Mouse (Mus musculus) limb, embryonic 10.5 days (tissue): ENCODE measurements around the gene Itga5. TPM values are rescaled to one million over a fixed set of nuclear protein-coding genes. Genes with fewer than 3 reads are reported as not detected.
"Not testable (repeated sequence)": the region's sequence is repeated elsewhere in the genome, so short reads cannot be mapped to it uniquely, and the experiment has no call there.

Source experiments
- DNase-seq: peaks from one replicate; pipeline ENCODE4 v3.0.0-alpha.2; 2017; ENCODE audit warnings: low spot score
- H3K27ac ChIP-seq: fragments of 300-500 bp; sonication (generic); 2 replicates; pipeline ENCODE4 v1.5.1; 2016; ENCODE audit warnings: mild to moderate bottlenecking
- H3K27me3 ChIP-seq: fragments of 300-500 bp; sonication (generic); 2 replicates; pipeline ENCODE4 v1.6.1; 2016; ENCODE audit warnings: low read depth, mild to moderate bottlenecking; ENCODE audit not compliant: poor library complexity, severe bottlenecking
- H3K36me3 ChIP-seq: fragments of 300-500 bp; sonication (generic); 2 replicates; pipeline ENCODE4 v1.6.1; 2016; ENCODE audit warnings: mild to moderate bottlenecking, moderate library complexity
- H3K4me1 ChIP-seq: fragments of 300-500 bp; sonication (generic); 2 replicates; pipeline ENCODE4 v1.6.1; 2016
- H3K4me3 ChIP-seq: fragments of 300-500 bp; sonication (generic); 2 replicates; pipeline ENCODE4 v1.5.1; 2016; ENCODE audit warnings: mild to moderate bottlenecking, moderate library complexity
- H3K9me3 ChIP-seq: fragments of 300-500 bp; sonication (generic); replicated peaks from 2 replicates; pipeline ENCODE4 v1.6.1; 2016; ENCODE audit warnings: mild to moderate bottlenecking
- WGBS: fragments of 180-500 bp; shearing (Covaris S2); methylation state at CpG from one replicate; pipeline ENCODE4 v1.1.7; 2016; 5-methylcytosine and 5-hydroxymethylcytosine counted together
- polyA plus RNA-seq: library from polyadenylated mRNA; unstranded; fragments of >200 nt; fragmentation: Nextera tagmentation; extraction: Ambion mirVana; gene quantifications from 2 replicates; pipeline ENCODE4 v1.2.1, GENCODE M21; 2016

The Itga5 gene
- polyA plus RNA-seq: 33.5 and 36.6 TPM in 2 replicates

DNA sequence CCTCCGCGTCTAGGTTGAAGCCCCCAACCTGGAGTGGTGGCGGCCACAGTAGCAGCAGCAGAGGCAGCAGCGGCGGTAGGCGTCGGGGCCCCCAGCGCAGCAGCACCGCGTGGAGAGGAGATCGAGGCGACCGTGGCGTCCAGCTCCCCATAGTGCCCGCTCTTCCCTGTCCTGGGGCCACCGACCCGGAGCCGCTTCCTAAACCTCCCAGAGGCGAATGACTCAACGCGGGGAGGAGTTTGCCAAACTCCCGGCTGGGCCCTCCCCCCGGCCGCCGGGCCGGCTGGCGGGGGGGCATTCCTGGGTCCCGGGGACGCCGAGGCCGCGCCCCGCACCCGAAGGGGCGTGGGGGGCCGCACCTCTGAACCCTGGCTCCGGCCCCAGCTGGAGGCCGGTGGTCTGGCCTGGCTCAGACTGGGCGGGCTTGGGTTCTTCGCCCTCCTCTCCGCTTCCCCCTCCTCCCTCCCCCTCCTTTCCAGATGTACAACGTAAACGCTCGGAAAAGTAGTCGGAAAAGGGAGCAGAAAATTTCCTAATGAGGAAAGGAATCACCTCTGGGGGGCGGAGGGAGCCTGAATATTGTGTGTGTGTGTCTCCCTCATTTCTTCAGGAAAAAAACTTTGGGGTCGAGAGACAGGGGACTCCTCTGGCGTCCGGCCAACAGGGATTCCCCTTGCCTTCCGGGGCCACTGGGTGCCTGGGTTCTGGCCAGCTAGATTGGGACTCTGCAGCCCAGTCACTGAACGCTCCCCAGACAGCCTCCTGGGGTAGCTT is at the start of gene Itga5:
Gene Itga5, minus strand, starts transcription at position 388 of the 774 bp plus-strand sequence.
- Histone ChIP-seq H3K27ac (peak within 1 kb of the TSS; percentile 98), H3K36me3 (peaks cover 3% of the 10 kb centered on the region), H3K4me3 (peak within 1 kb of the TSS; percentile 97), H3K9me3 (no peaks in the 10 kb centered on the region), H3K4me1 (peaks cover 52% of the 10 kb centered on the region), H3K27me3 (no peaks in the 10 kb centered on the region)
- DNase-seq: peak; percentile 69
- under 1% methylated on average over 51 of the region's 51 CpGs for WGBS

DNA sequence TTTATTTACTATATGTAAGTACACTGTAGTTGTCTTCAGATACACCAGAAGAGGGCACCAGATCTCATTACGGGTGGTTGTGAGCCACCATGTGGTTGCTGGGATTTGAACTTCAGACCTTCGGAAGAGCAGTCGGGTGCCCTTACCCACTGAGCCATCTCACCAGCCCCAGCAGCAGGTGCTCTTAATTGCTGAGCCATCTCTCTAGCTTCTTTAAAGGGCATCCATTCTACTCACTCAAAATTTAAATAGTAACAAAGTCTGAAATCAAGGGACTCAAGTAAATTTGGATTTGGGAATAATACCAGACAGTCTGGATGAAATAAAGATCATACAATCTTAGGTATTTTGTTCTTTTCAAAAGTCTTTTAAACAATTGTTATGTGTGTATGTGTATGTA is 39.0 kb upstream of the Itga5 start:
- WGBS: 87% methylated on average over 3 of the region's 3 CpGs
- H3K9me3 ChIP-seq, H3K4me1 ChIP-seq, H3K4me3 ChIP-seq, DNase-seq, H3K27ac ChIP-seq, H3K36me3 ChIP-seq, H3K27me3 ChIP-seq: not testable (repeated sequence)

DNA sequence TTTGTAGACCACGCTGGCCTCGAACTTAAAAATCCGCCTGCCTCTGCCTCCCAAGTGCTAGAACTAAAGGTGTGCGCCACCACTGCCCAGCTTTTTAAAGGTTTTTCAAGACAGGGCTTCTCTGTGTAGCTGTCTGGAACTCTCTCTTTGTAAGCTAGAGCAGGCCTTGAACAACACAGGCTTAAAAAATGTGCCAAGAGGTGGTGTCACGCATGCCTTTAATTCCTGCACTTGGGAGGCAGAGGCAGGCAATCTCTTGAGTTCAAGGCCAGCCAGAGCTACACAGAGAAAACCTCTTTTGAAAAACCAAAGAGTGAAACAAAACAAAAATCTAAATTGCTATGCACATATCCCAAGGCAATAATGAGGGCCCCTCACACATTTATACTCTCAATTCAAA is 34.8 kb upstream of the Itga5 start:
- Histone ChIP-seq H3K9me3 (no peaks in the 10 kb centered on the region), H3K27me3 (no peaks in the 10 kb centered on the region)
- WGBS: 94% methylated on average over 5 of the region's 5 CpGs

DNA sequence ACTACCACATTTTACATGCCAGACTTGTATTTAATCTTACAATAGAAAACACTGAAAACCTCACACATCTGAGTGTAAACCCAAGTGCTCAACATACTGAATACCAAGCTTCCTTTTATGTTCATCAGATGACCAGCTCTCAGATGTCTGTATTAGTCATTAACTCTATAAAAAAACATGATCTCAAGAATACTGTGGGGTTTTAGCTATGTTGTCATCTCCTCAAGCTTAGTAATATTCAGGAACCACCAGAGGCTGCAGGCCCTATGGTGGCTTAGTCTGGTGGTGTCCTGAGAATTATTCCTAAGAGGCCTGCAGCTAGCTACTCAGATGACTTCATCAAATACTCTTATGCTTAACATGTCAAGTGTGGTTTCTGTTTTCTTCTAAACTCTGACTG is 27.0 kb upstream of the Itga5 start:
- no peaks in the 10 kb centered on the region for H3K36me3 ChIP-seq
- H3K9me3 ChIP-seq: no peaks in the 10 kb centered on the region
- no peaks in the 10 kb centered on the region for H3K4me1 ChIP-seq
- no peak overlapping the region for H3K27ac ChIP-seq
- no peak for DNase-seq
- H3K4me3 ChIP-seq: no peak overlapping the region
- no peaks in the 10 kb centered on the region for H3K27me3 ChIP-seq

More for the DNA sequence above, 34.8 kb upstream of the Itga5 start:
- no peaks in the 10 kb centered on the region for H3K4me1 ChIP-seq
- no peak overlapping the region for H3K27ac ChIP-seq
- no peaks in the 10 kb centered on the region for H3K36me3 ChIP-seq
- no peak overlapping the region for H3K4me3 ChIP-seq
- no peak for DNase-seq

DNA sequence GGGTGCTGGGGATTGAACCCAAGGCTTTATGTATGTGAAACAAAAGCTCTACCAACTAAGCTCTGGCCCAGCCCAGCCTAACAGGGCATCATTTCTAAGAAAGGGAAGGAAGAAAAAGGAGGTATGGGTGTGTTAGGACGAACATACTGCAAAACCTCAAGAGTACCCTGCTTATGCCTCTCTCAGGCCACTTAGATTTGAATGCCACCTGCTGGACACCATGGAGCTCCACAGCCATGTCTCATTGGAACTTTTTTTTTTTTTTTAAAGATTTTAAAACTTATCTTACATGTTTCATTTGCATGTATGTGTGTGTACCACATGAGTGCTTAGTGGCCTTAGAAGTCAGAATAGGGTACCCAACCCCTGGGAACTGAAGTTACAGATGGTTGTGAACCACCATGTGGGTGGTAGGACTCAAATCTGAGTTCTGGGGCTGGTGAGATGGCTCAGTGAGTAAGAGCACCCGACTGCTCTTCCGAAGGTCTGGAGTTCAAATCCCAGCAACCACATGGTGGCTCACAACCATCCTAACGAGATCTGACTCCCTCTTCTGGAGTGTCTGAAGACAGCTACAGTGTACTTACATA is 22.1 kb upstream of the Itga5 start:
- H3K27me3 ChIP-seq: no peaks in the 10 kb centered on the region
- peaks cover 2% of the 10 kb centered on the region for H3K4me1 ChIP-seq
- no peak overlapping the region for H3K27ac ChIP-seq
- H3K4me3 ChIP-seq: no peak overlapping the region
- 50% methylated on average over 4 of the region's 4 CpGs for WGBS
- H3K36me3 ChIP-seq: no peaks in the 10 kb centered on the region
- no peaks in the 10 kb centered on the region for H3K9me3 ChIP-seq
- no peak for DNase-seq

DNA sequence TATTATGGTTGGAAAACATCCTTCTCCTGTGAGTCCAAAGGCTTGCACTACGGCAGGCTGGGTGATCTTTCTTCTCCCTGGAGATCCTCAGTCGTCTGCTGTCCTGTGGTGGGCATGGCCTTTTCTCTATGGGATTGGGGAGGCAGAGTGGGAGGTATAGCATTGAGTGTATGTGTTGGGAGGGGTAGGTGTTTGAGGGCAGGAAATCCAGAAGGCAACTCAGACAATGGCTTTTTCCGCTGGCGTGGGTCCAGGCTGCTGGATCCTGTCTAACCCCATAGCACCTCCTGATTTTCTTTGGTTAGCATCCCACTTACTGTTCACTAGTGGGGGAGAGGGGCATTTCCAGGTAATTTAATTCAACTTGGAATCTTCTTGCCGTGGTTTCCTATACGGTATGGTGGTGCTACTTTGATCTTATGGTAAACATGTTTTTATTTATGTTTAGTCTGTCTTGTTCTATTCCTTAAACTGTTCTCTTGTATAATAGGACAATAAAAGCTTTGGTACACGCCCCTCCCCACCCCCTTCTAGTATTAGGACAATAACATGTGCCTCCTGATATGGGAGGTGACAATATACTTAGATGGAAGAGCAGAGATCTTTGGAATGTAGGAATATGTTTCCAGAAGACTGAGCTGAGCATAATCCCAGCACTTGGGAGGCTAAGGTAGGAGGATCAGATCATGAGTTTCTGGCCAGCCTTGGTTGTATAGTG is 17.4 kb upstream of the Itga5 start:
- Histone ChIP-seq H3K4me3 (no peak overlapping the region), H3K4me1 (peaks cover 15% of the 10 kb centered on the region), H3K27ac (peak overlapping the region; percentile 57; the same call in 1 of the 2 replicates), H3K9me3 (no peaks in the 10 kb centered on the region), H3K36me3 (no peaks in the 10 kb centered on the region), H3K27me3 (no peaks in the 10 kb centered on the region)
- no peak for DNase-seq
- 74% methylated on average over 7 of the region's 7 CpGs for WGBS

DNA sequence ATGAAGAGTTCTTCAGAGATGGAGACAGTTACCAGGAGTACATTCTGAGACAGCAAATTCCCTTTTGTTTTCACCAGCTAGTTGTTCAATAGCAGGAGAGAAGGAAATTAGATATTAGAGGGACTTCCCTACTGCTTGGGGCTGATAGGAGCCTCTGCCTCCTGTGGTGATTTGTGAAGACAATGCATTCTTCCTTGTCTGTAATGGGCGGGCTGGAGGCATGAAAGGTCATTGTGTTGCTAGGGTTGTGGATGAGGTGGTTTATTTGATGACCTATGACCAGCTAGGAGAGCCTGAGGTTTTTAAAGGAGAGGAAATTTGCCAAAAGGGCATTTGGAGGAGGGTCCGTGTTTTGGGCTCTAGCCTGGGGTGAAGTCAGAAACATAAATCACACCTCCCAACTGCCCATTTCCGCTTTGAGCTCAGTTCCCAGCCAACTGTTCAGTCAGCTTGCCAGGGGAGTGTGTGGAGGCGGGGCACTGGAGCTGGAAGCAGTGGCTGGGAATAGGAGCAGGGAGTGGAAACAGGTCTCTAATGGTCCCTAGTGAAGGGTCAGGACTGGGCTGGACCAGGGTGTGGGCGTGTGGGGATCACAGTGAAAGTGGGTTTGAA is 16.3 kb upstream of the Itga5 start:
- no peaks in the 10 kb centered on the region for H3K27me3 ChIP-seq
- no peak overlapping the region for H3K4me3 ChIP-seq
- peak overlapping the region; percentile 57 for H3K27ac ChIP-seq
- H3K4me1 ChIP-seq: peaks cover 25% of the 10 kb centered on the region
- no peaks in the 10 kb centered on the region for H3K36me3 ChIP-seq
- H3K9me3 ChIP-seq: no peaks in the 10 kb centered on the region
- peak; percentile 59 for DNase-seq
- 28% methylated on average over 5 of the region's 5 CpGs for WGBS

DNA sequence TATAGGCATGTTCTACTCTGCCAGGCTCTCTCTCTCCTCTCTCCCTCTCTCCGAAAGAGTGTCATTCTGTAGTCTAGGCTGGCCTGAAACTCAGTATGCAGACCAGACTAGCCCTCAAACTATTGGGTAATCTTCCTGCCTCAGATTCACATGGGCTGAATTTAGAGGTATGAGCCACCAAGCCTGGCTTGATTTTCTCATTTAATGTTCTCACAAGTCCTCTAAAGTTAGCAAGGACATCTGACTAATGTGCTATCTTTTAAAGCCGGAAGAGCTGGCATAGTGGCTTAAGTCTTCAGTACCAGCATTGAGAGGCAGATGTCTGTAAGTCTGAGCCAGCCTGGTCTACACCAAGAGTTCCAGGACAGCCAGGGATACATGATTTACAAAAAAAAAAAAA is 15.5 kb upstream of the Itga5 start:
- no peaks in the 10 kb centered on the region for H3K9me3 ChIP-seq
- H3K4me1 ChIP-seq: peaks cover 30% of the 10 kb centered on the region
- no peaks in the 10 kb centered on the region for H3K27me3 ChIP-seq
- DNase-seq: no peak
- no peaks in the 10 kb centered on the region for H3K36me3 ChIP-seq
- 94% methylated on average over 2 of the region's 2 CpGs for WGBS
- no peak overlapping the region for H3K4me3 ChIP-seq
- H3K27ac ChIP-seq: no peak overlapping the region

DNA sequence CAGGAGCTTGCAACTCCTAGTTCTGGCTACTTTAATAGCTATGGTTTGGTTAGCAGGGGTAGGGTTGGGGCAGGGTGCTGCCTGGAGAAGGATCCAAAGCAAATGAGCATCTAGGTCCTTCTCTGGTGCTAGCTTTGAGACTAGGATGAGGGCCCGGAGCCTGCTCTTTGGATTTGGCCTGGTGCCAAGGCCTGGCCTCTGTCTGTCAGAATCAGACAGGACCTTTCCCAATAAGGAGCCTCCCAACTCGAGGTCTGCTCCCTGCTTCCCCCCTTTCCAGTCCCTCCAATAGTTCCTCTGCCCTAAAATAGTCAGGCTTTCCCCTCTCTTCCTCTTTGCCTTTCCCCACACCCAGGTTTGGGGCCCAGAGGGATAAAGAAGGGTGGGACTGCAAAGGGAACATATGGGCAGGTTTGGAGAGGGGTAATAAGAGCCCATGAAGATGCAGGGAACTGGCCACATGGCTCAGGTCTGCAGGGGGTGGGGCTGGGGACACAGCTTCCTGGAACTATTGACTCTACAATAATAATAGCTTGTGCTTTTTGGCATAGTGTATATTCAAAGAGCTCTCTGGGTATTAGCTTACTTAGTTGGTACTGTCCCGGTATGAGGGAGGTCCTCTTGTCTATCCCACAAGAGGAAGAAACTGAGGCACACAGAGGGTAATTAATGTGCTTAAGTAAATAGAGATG is 12.2 kb upstream of the Itga5 start:
- no peaks in the 10 kb centered on the region for H3K9me3 ChIP-seq
- H3K4me1 ChIP-seq: peaks cover 41% of the 10 kb centered on the region
- WGBS: 78% methylated on average over 3 of the region's 3 CpGs
- H3K4me3 ChIP-seq: no peak overlapping the region
- no peaks in the 10 kb centered on the region for H3K36me3 ChIP-seq
- DNase-seq: no peak
- peak overlapping the region; percentile 2; the same call in 1 of the 2 replicates for H3K27ac ChIP-seq
- no peaks in the 10 kb centered on the region for H3K27me3 ChIP-seq

DNA sequence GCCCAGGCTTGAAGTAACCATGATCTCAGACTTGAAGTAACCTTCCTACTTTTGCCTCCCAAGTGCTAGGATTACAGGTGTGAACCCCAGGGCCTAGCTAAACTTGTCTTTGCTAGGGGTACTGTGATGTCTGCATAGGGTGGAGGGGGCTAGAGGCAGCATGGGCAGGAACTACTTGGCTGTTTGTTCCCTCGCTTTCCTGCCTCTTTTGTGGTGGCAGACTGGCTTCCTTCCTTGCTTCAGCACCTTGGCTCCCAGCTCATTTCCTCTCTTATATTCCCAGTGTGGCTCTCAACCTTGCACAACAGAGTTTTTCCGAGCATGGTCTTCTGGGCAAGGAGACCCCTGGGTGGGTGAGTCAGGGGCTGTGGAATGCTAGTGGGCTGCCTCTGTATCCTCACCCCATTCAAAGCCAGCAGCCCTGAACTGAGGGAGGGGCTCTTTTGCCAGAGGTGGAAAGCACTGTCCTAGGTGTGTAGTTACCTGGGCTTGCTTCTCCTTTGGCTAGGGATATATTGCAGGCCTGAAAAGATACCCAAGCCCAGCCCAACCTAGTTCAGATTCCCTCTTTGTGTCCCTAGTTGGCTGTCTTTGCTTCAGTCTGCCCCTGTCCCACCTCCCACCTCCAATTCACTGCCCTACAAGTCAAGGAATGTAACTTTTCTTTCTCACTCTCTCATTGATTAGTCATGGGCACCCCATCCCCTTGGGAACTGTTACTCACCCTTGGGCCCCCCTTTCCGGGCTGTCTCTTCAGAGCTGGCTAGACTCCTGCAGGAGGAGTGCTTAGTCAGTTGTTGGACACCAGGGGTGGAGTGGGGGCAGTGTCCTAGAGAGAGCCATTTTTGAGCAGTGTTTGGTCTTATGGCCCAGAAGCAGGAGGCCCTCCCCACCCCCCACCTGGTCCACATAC is 11.4 kb upstream of the Itga5 start:
- Histone ChIP-seq H3K27me3 (no peaks in the 10 kb centered on the region), H3K27ac (peak overlapping the region; percentile 2; the same call in 1 of the 2 replicates), H3K4me1 (peaks cover 33% of the 10 kb centered on the region), H3K9me3 (no peaks in the 10 kb centered on the region), H3K4me3 (no peak overlapping the region), H3K36me3 (no peaks in the 10 kb centered on the region)
- no peak for DNase-seq
- 81% methylated on average over 3 of the region's 3 CpGs for WGBS

DNA sequence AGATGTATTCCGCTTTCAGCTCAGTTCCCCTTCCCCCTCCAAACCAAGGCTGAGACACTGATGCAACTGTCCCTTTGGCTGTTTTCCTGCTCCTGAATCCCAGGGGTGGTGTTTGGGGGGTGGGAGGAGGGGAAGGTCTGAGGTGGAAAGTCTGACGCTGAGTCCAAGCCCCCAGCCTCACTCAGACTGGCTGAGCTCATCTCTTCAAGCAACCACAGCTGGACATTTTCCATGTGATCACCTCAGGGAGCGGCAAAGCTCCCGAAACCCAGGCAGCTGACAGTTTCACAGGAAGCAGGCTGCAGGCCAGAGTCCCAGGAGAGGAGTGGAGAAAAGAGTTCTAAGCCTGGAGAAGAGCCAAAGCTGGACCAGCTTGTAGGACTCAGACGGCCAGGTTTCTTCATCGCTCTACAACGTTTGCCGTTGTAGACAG is 10.3 kb upstream of the Itga5 start:
- no peak for DNase-seq
- H3K4me3 ChIP-seq: no peak overlapping the region
- no peaks in the 10 kb centered on the region for H3K9me3 ChIP-seq
- H3K4me1 ChIP-seq: peaks cover 27% of the 10 kb centered on the region
- WGBS: 77% methylated on average over 8 of the region's 8 CpGs
- no peaks in the 10 kb centered on the region for H3K27me3 ChIP-seq
- H3K27ac ChIP-seq: no peak overlapping the region
- H3K36me3 ChIP-seq: no peaks in the 10 kb centered on the region
